Mouse (Mus musculus): ENCODE measurements around the gene Rpl3. TPM values are rescaled to one million over a fixed set of nuclear protein-coding genes. Genes with fewer than 3 reads are reported as not detected.

Gene Rpl3
- total and polyA plus RNA-seq, 2 experiments from 2014 or later = 500 to 511 TPM

DNA sequence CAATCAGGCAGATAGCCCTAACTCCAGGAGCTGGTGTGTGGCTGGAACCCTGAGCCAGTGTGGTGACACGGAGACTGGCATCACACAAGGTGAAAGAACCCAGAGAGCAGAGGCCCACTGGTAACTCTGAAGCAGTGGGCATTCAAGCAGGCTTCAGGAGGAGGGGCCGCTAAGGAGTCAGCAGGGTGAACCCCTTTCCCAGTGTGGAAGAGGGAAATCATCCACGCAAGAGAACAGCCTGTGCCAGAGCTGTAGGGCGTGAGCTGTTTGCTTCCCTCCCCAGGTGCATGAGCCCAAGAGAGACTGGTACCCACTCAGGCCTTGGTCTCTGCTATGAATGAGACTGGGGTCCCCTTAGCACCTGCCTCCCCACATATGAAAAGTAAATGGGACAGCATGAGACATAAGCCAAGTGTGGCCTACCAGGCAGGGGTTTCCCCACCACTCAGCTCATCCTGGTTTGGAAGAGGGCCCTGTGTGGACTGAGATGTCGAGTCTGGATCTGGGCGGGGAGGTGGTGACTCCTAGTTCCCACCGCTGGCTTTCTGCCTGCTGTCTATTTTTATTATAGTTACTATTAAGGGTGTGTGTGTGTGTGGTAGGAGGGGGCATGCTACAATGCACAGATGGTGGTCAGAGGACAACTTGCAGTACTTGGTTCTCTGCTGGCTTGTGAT, 19.0 kb downstream of the Rpl3 start:
- Histone ChIP-seq H3K27me3 (ENCODE audit: insufficient read depth, low read length) (no peaks in the 10 kb centered on the region), H3K9ac (replicated peaks; ENCODE audit: low read length, poor library complexity, severe bottlenecking) (no peak overlapping the region), H3K27ac (ENCODE audit: low read depth, low read length) (no peak overlapping the region; the same call in 1 of the 2 replicates), H3K4me3 (ENCODE audit: low read depth, low read length) (no peak overlapping the region), H3K4me1 (ENCODE audit: insufficient read depth, low read length) (no peaks in the 10 kb centered on the region), H3K4me2 (ENCODE audit: low read depth, low read length, poor library complexity, severe bottlenecking) (no peak overlapping the region), H3K9me3 (ENCODE audit: low read length) (no peaks in the 10 kb centered on the region), H3K36me3 (ENCODE audit: insufficient read depth, low read length) (peaks cover 7% of the 10 kb centered on the region; the same call in 1 of the 2 replicates)
- ATAC-seq (ENCODE audit: low FRiP score) (no peak), DNase-seq (ENCODE audit: low spot score) (no peak)
- 85% methylated on average over 7 of the region's 7 CpGs for WGBS
- no peak for TF ChIP-seq CTCF (IDR thresholded peaks at IDR 0.05)

GRCm38 (mm10) chr15:80071951-80072437, 19.7 kb downstream of the Rpl3 start:
- WGBS = 33% methylated on average over 9 of the region's 9 CpGs
- H3K4me2 ChIP-seq (ENCODE audit: low read depth, low read length, poor library complexity, severe bottlenecking) = no peak overlapping the region
- DNase-seq (ENCODE audit: low spot score) = no peak
- H3K4me3 ChIP-seq (ENCODE audit: low read depth, low read length) = no peak overlapping the region
- no peaks in the 10 kb centered on the region for H3K27me3 ChIP-seq (ENCODE audit: insufficient read depth, low read length)
- peaks cover 2% of the 10 kb centered on the region; the same call in 1 of the 2 replicates for H3K36me3 ChIP-seq (ENCODE audit: insufficient read depth, low read length)
- ATAC-seq (ENCODE audit: low FRiP score) = no peak
- no peak overlapping the region for H3K9ac ChIP-seq (replicated peaks; ENCODE audit: low read length, poor library complexity, severe bottlenecking)
- no peaks in the 10 kb centered on the region for H3K4me1 ChIP-seq (ENCODE audit: insufficient read depth, low read length)
- TF ChIP-seq CTCF (IDR thresholded peaks at IDR 0.05) = no peak
- H3K27ac ChIP-seq (ENCODE audit: low read depth, low read length) = no peak overlapping the region; the same call in 1 of the 2 replicates
- no peaks in the 10 kb centered on the region for H3K9me3 ChIP-seq (ENCODE audit: low read length)

DNA sequence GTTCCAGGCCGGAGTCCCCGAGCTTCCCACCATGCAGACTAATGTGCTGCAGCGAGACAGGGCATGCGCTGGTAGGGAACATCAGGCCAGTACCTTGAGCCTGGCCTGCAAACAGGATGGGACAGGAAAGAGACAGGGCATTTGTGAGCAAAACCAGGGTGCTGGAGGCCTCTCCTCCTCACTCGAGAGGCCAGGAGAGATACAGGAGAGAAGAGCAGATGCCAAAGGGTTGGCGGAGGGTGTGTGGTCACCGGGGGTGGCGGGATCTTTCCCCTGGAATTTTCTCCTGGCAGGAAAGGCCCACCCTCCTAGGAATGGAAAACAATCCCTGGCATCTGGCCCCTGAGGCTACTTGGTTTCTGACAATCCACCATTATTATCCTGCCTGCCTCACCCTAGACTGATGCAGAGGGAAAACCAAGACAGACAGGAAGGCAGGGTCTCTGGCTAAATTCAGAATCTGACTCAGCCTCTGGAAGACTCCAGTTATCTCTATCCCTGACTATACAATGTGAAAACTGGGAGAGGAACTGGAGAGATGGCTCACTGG, 21.5 kb downstream of the Rpl3 start:
- TF ChIP-seq CTCF (IDR thresholded peaks at IDR 0.05) = no peak
- no peaks in the 10 kb centered on the region for H3K36me3 ChIP-seq (ENCODE audit: insufficient read depth, low read length)
- no peak overlapping the region for H3K27ac ChIP-seq (ENCODE audit: low read depth, low read length)
- H3K4me3 ChIP-seq (ENCODE audit: low read depth, low read length) = no peak overlapping the region
- no peak overlapping the region for H3K4me2 ChIP-seq (ENCODE audit: low read depth, low read length, poor library complexity, severe bottlenecking)
- WGBS = 68% methylated on average over 8 of the region's 8 CpGs
- DNase-seq (ENCODE audit: low spot score) = no peak
- ATAC-seq (ENCODE audit: low FRiP score) = no peak
- no peak overlapping the region for H3K9ac ChIP-seq (replicated peaks; ENCODE audit: low read length, poor library complexity, severe bottlenecking)
- no peaks in the 10 kb centered on the region for H3K4me1 ChIP-seq (ENCODE audit: insufficient read depth, low read length)
- no peaks in the 10 kb centered on the region for H3K9me3 ChIP-seq (ENCODE audit: low read length)
- no peaks in the 10 kb centered on the region for H3K27me3 ChIP-seq (ENCODE audit: insufficient read depth, low read length)

DNA sequence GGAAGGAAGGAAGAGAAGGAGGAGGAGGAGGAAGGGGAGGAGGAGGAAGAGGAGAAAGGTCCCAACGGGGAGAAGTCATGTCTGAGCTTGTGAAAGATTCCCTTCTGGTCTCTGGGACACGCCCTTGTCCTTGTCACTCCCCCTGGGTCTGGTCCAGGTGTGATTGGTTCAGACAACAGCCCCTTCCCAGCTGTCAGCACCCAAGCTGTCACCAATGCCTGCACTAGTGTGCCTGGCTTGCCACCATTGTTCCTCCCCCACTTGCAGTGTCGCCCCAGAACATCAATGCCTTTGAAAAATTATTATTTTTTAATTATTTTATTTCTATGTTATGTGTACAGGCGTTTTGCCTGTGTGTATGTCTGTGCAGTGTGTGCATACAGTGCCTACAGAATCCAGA, 22.5 kb downstream of the Rpl3 start:
- Histone ChIP-seq H3K4me3 (ENCODE audit: low read depth, low read length) (no peak overlapping the region), H3K4me1 (ENCODE audit: insufficient read depth, low read length) (no peaks in the 10 kb centered on the region), H3K9me3 (ENCODE audit: low read length) (no peaks in the 10 kb centered on the region), H3K36me3 (ENCODE audit: insufficient read depth, low read length) (no peaks in the 10 kb centered on the region), H3K4me2 (ENCODE audit: low read depth, low read length, poor library complexity, severe bottlenecking) (no peak overlapping the region), H3K9ac (replicated peaks; ENCODE audit: low read length, poor library complexity, severe bottlenecking) (no peak overlapping the region), H3K27ac (ENCODE audit: low read depth, low read length) (no peak overlapping the region), H3K27me3 (ENCODE audit: insufficient read depth, low read length) (no peaks in the 10 kb centered on the region)
- ATAC-seq (ENCODE audit: low FRiP score) = no peak
- TF ChIP-seq CTCF (IDR thresholded peaks at IDR 0.05) = no peak
- WGBS = 53% methylated on average over 4 of the region's 4 CpGs
- no peak for DNase-seq (ENCODE audit: low spot score)

GRCm38 (mm10) chr15:80066538-80066937, 25.1 kb downstream of the Rpl3 start:
- Histone ChIP-seq H3K4me3 (ENCODE audit: low read depth, low read length) (no peak overlapping the region), H3K36me3 (ENCODE audit: insufficient read depth, low read length) (no peaks in the 10 kb centered on the region), H3K9ac (replicated peaks; ENCODE audit: low read length, poor library complexity, severe bottlenecking) (no peak overlapping the region), H3K27me3 (ENCODE audit: insufficient read depth, low read length) (no peaks in the 10 kb centered on the region), H3K9me3 (ENCODE audit: low read length) (no peaks in the 10 kb centered on the region), H3K4me1 (ENCODE audit: insufficient read depth, low read length) (no peaks in the 10 kb centered on the region), H3K4me2 (ENCODE audit: low read depth, low read length, poor library complexity, severe bottlenecking) (no peak overlapping the region), H3K27ac (ENCODE audit: low read depth, low read length) (no peak overlapping the region)
- WGBS = 63% methylated on average over 3 of the region's 3 CpGs
- DNase-seq (ENCODE audit: low spot score) = no peak
- ATAC-seq (ENCODE audit: low FRiP score) = no peak
- TF ChIP-seq CTCF (IDR thresholded peaks at IDR 0.05) = peak; percentile 59

DNA sequence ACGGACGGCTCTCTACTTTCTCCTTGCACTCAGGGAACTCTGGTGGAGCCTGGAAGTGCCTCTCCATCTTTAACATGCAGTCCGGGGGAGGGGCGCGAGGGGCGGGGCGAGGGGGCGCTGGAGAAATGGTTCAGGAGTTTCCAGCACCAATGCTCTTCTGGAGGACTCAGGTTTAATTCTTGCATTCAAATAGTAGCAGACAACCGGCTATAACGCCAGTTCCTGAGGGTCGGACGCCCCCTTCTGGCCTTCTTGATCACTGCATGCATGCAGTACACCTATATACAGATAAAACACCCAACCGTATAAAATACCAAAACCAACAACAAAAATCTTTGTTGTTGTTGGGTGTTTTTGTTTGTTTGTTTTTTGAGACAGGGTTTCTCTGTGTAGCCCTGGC, 26.3 kb downstream of the Rpl3 start:
- Histone ChIP-seq H3K36me3 (ENCODE audit: insufficient read depth, low read length) (no peaks in the 10 kb centered on the region), H3K9me3 (ENCODE audit: low read length) (no peaks in the 10 kb centered on the region), H3K4me3 (ENCODE audit: low read depth, low read length) (no peak overlapping the region), H3K9ac (replicated peaks; ENCODE audit: low read length, poor library complexity, severe bottlenecking) (no peak overlapping the region), H3K4me1 (ENCODE audit: insufficient read depth, low read length) (no peaks in the 10 kb centered on the region), H3K4me2 (ENCODE audit: low read depth, low read length, poor library complexity, severe bottlenecking) (no peak overlapping the region), H3K27ac (ENCODE audit: low read depth, low read length) (no peak overlapping the region), H3K27me3 (ENCODE audit: insufficient read depth, low read length) (no peaks in the 10 kb centered on the region)
- ATAC-seq (ENCODE audit: low FRiP score) = no peak
- peak; percentile 38 for DNase-seq (ENCODE audit: low spot score)
- peak; percentile 60 for TF ChIP-seq CTCF (IDR thresholded peaks at IDR 0.05)
- WGBS = 14% methylated on average over 11 of the region's 13 CpGs
